Mouse (Mus musculus): ENCODE measurements at regions not wholly inside any gene's neighbourhood (a gene's known extent, or its start where the extent isn't known, plus 50 kb on each side); places are given as distances from the start of the nearest gene placed in this dataset.
"Not testable (repeated sequence)": the region's sequence is repeated elsewhere in the genome, so short reads cannot be mapped to it uniquely, and the experiment has no call there.

DNA sequence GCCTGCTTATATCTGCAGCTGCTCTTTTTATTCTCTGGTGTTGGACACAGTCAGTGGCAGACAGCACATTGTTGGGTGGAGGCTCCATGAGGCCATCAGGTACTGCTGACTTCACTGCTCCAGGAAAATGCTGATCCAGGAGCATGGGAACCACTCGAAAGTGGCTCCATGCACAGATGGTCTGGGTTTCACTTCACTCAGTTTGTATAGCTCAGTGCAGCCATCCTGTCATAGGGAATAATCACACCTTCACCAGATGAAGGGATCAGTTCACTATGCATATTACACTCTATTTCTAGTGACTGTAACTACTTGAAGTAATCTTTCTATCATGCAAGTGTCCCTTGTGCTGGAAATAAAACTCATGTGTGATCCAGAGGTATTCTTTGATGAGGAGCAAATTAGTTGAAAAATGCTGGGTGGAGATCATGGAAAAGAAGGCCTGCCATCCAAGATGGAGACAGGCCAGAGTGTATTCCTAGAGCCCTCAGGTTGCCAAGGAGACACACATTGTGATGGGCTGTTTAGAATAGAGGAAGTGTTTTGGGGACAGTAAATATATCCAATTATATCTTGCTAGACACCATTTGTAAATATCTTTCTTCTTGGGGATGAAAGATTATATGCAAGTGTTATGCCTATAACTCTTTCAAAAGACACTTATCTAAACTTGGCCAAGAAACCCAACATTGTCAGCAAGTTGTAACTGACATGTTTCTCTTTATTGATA, 103.7 kb upstream of the Arhgap42 start:
- no peak for DNase-seq

DNA sequence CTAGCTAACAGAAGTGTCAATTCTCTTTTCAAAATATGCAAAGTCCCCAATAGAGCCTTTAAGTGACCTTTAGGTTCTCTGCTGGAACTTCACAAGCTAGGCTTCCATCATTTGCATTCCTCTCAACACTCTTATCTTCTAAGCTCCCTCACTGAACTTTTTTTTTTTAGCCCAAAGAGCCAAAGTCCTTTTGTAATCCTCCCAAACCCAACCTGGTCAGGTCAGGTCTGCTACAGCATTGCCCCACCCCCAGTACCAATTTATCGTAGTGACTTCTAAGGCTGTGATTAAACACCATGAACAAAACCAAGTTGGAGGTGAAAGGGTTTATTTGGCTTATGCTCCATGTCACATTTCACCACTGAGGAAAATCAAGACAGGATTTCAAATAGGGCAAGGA, 79.7 kb upstream of the Arhgap42 start:
- DNase-seq, result no peak

DNA sequence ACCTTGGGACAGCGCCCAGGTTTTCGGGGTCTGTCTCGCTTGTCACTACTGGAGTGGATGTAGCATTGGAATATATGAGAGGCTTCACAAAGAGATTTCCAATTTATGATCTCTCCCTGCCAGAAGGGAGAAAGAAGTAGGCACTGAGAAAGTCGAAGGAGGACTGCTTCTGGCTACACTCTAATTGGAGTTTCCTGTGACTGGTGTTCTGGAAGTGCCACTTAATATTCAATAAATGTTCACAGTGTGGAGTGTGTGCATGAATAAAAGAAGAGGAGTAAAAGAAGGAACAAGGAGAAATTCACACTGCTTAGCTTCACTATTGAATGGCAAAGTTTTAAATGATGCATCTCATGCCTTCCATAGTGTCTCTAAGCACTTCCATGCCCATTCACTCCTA, 77.1 kb upstream of the Arhgap42 start:
- DNase-seq, result no peak

DNA sequence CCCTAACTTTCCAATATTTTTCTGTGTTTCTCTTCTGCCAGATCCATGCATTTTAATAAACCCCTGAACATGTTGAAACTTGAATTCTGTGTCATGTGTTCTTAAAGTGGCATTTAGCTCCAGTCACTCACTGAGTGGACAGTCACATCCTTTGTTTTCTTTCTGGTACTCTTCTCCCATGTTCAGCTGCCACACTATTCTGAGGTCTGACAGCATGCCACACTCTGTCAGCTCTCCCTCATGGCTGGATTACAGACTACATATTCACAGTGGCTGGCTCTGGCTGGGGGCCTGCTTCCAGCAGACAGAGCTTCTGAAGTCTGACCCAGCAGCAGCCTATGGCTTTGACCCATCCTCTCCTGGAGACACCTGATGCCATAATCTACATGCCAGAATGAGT, 73.4 kb upstream of the Arhgap42 start:
- no peak for DNase-seq

DNA sequence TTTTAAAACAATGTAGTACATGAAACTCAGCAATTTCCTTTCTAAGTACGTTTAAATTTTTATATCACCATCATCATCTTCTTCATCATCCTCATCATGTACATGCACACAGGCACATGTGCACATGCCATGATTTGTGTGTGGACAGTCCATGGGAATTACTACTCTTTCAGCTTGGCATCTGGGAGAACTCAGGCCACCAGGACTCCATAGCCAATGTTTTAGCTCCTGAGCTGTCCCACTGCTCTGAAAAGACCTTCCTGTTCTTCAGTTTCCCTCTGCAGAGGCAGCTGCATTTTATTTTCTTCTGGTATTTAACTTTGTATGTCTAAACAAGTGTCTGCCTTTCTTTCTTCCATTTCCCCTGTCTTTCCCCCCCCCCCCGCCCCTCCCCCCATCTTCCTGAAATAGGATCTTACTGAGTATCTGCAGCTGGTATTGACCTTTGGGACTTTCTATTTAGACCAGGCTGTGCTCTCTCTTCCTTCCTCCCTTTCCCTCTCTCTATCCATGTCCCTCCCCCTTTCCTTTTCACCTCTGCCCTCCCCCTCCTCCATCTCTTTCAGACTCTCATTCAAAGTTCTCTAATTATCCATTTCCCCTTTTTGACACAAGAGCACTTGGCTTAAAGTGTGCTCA, 72.8 kb upstream of the Arhgap42 start:
- DNase-seq, result no peak

DNA sequence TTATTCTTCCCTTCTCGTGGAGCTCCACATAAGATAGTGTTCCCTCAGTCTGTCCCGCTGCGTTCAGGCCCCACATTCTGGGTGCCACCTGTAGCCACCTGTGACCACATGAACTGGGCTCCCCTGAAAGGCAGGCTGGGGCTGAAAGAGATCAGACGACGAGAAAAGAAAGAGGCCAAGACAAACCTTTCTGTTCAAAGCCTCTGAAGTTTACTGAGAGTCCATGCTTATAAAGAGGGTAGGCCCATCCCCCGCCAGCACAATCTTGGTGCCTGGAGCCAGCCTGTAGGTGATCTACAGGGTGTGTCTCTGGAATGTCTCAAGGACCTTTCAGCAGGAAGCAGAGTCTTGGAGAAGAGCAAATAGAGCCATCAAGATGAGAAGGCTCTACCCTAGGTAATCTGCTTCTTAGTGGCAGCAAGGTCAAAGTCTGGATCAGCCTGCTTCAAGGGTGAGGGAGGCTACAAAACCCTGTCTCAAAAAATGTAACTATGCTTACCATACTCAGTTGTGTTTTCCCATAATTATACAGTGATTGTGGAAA, 72.2 kb upstream of the Arhgap42 start:
- not testable (repeated sequence) for DNase-seq

DNA sequence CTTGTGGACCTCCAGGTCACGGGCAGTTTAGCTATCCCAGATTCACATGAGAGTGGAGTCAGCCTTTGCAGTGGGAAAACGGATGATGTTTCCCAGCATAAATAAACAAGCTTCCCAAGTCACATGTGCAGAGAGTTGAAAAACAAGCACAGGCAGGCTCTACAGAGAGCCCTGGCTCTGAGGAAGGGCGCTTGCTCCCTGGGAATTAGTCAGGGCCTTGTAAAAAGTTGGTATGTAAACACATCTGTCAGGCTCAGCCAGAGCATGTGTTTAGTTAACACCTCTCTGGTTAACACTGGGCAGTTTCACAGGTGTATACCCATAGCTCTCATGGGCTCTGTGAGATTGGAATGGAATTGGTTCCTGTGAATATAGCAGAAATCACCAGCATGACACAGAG, 51.9 kb upstream of the Arhgap42 start:
- no peak for DNase-seq

GRCm38 (mm10) chr9:9289570-9289969, 50.7 kb upstream of the Arhgap42 start:
- no peak for DNase-seq
